Comparison of ENCODE assay signal across 10 mouse cellular contexts in the genomic region with DNA sequence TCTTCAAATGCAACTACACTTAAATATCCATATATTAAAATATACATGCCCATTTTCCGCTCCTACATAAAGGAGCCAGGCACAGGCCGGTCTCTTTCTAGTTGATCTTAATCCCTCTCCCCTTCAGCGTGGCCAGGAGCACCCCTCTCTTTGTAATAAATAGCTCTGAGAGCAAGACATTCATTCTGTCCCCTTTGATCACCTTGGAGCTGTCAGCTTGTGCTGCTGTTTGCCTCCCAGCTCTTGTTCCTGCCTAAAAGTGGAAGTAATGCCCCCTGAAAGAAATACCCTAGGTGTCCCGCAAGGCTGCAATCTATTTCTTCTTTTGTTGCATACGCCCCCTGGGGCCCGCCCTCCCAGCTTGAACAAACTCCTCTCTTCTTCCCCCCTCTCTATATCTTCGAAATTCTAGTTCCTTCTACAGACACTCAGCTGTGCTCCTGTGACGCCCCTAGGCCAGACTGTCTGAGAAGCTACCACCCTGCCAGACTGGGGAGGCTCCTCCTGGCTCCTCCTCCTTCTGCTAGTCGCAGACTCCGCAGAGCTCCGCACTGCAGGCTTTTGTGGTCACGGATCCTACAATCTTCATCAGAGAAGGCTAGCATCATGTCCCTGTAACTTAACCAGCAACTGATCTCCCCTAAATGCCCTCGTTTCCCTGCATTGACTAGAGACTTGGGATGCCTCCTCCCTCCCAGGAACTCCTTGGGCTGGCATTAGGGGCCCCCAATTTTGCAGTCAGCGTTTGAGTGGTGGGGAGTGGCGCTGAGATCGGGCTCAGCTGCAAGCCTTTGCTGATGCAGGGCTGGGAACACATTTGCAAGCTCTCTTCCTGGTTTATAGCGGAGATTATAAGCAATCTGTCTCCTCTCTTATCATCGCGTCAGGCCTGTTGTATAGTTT.
DNase-seq lines count a peak whose midpoint lies in the region; ATAC-seq lines count a peak whose summit lies in the region.
"Had no signal": no experiment of that assay in that cellular context is flagged by ENCODE, and none has a peak within 500 bp of the region (broad histone marks: within the 10 kb centered on the region; RNA-seq: fewer than 3 reads in every experiment).

No protein-coding gene starts in this region.

- peak overlapping the region; percentile 69 for H3K9ac ChIP-seq in hindbrain, embryonic 15.5 days
- peak overlapping the region; percentile 56 for H3K9ac ChIP-seq in midbrain, embryonic 11.5 days (ENCODE audit: low read length)
- peak overlapping the region; percentile 67 for H3K9ac ChIP-seq in stomach, embryonic 16.5 days (ENCODE audit: low read length)

- 3% methylated on average over 19 of the region's 19 CpGs for WGBS in hindbrain, embryonic 15.5 days
- under 1% methylated on average over 19 of the region's 19 CpGs for WGBS in midbrain, embryonic 11.5 days
- 7% methylated on average over 19 of the region's 19 CpGs for WGBS in stomach, embryonic 16.5 days

- peak overlapping the region; percentile 73 for H3K4me2 ChIP-seq in hindbrain, embryonic 15.5 days
- H3K4me2 ChIP-seq in midbrain, embryonic 11.5 days, result peak overlapping the region; percentile 43
- H3K4me2 ChIP-seq in stomach, embryonic 16.5 days (ENCODE audit: low read depth, low read length), result peak overlapping the region; percentile 57

- no peaks in the 10 kb centered on the region for H3K36me3 ChIP-seq in hindbrain, embryonic 15.5 days
- no peaks in the 10 kb centered on the region for H3K36me3 ChIP-seq in midbrain, embryonic 11.5 days (ENCODE audit: control insufficient read depth, insufficient read depth, low read length)
- H3K36me3 ChIP-seq in stomach, embryonic 16.5 days (ENCODE audit: control insufficient read depth, insufficient read depth, low read length), result no peaks in the 10 kb centered on the region

- H3K27me3 ChIP-seq in hindbrain, embryonic 15.5 days, result no peaks in the 10 kb centered on the region
- no peaks in the 10 kb centered on the region for H3K27me3 ChIP-seq in midbrain, embryonic 11.5 days (ENCODE audit: control insufficient read depth, insufficient read depth, low read length)
- no peaks in the 10 kb centered on the region for H3K27me3 ChIP-seq in stomach, embryonic 16.5 days (ENCODE audit: control insufficient read depth, insufficient read depth, low read length)
- H3K27me3 ChIP-seq: megakaryocyte, embryonic 14.5 days; Patski had no signal

- H3K4me1 ChIP-seq in hindbrain, embryonic 15.5 days (replicated peaks), result peaks cover 17% of the 10 kb centered on the region
- H3K4me1 ChIP-seq in midbrain, embryonic 11.5 days (ENCODE audit: control insufficient read depth, insufficient read depth, low read length), result peaks cover 13% of the 10 kb centered on the region
- no peaks in the 10 kb centered on the region for H3K4me1 ChIP-seq in stomach, embryonic 16.5 days (ENCODE audit: control insufficient read depth, insufficient read depth, low read length)
- H3K4me1 ChIP-seq: megakaryocyte, embryonic 14.5 days had no signal

- DNase-seq in WW6 (ENCODE audit: low read depth, low spot score), result peak; percentile 22
- peak; percentile 70 to 72 for DNase-seq in cerebellum, postnatal 25 days
- peak; percentile 66 to 70 for DNase-seq in frontal cortex, postnatal 36 days (ENCODE audit: low spot score in 2 of 2)
- peak; percentile 58 to 72 for DNase-seq in left cerebral cortex, postnatal 10 days (ENCODE audit: extremely low spot score in 1 of 2, low spot score in 2 of 2)
- peak; percentile 96 for DNase-seq in midbrain, embryonic 11.5 days (ENCODE audit: low spot score, missing footprints)
- DNase-seq in thymus, postnatal 4 days, result no peak

- peak; percentile 99 for ATAC-seq in hindbrain, embryonic 15.5 days (ENCODE audit: low FRiP score, low read depth)
- ATAC-seq in midbrain, embryonic 11.5 days (ENCODE audit: low FRiP score), result peak; percentile 97
- ATAC-seq in stomach, embryonic 16.5 days (ENCODE audit: insufficient read depth, low FRiP score), result peak; percentile 92
- ATAC-seq: Patski had no signal

- peak overlapping the region; percentile 42 for H3K4me3 ChIP-seq in hindbrain, embryonic 15.5 days
- H3K4me3 ChIP-seq in midbrain, embryonic 11.5 days (ENCODE audit: low read depth, low read length), result peak overlapping the region; percentile 27
- peak overlapping the region; percentile 43 for H3K4me3 ChIP-seq in stomach, embryonic 16.5 days (replicated peaks; ENCODE audit: low read length)
- H3K4me3 ChIP-seq: megakaryocyte, embryonic 14.5 days had no signal

- H3K9me3 ChIP-seq in hindbrain, embryonic 15.5 days, result no peaks in the 10 kb centered on the region
- no peaks in the 10 kb centered on the region for H3K9me3 ChIP-seq in midbrain, embryonic 11.5 days (ENCODE audit: control insufficient read depth, low read length)
- H3K9me3 ChIP-seq in stomach, embryonic 16.5 days (replicated peaks; ENCODE audit: control insufficient read depth, low read length), result no peaks in the 10 kb centered on the region

- intact Hi-C loops in left cerebral cortex, postnatal 10 days (cut with DNase I), result loop anchor here (10.0 kb wide), 1 partner anchor 691 kb away; no protein-coding TSS in a partner anchor

- H3K27ac ChIP-seq in hindbrain, embryonic 15.5 days (replicated peaks), result peak overlapping the region; percentile 96
- H3K27ac ChIP-seq in midbrain, embryonic 11.5 days (ENCODE audit: low read depth, low read length), result peak overlapping the region; percentile 84
- H3K27ac ChIP-seq in stomach, embryonic 16.5 days (ENCODE audit: low read length), result peak overlapping the region; percentile 69; the same call in 1 of the 2 replicates
